Mouse (Mus musculus) heart, adult 2 months (tissue): ENCODE results near the gene Sema3g.

ENCODE experiments used
- CTCF ChIP-seq: fragments of 200-600 bp; IDR thresholded peaks from 2 replicates; pipeline ENCODE4 v1.8.1; 2022; ENCODE audit warnings: antibody characterized with exemption, mild to moderate bottlenecking, moderate library complexity
- EP300 ChIP-seq: fragments of 200-500 bp; IDR thresholded peaks from 2 replicates; pipeline ENCODE4 v1.6.1; 2011; ENCODE audit warnings: low read depth, low read length, control low read depth; ENCODE audit not compliant: insufficient read depth
- POLR2A ChIP-seq: fragments of 200-500 bp; IDR thresholded peaks from 2 replicates; pipeline ENCODE4 v1.6.1; 2011; ENCODE audit warnings: mild to moderate bottlenecking, low read depth, low read length, control low read depth; ENCODE audit not compliant: insufficient read depth

- no peak for TF ChIP-seq CTCF
- no peak for TF ChIP-seq POLR2A
- no peak for TF ChIP-seq EP300
Measured at GRCm38 (mm10) chr14:31207070-31207830, 10.4 kb upstream of the Sema3g start.
